Mouse (Mus musculus): ENCODE results near the gene Id2. TPM values are rescaled to one million over a fixed set of nuclear protein-coding genes. Genes with fewer than 3 reads are reported as not detected.

Gene Id2
- polyA plus RNA-seq, 1 experiment from 2014 or later = 518 TPM

- Histone ChIP-seq H3K4me3 (replicated peaks) (no peak overlapping the region), H3K9me3 (replicated peaks) (no peaks in the 10 kb centered on the region), H3K4me2 (no peak overlapping the region), H3K27me3 (no peaks in the 10 kb centered on the region), H3K4me1 (peaks cover 56% of the 10 kb centered on the region), H3K9ac (no peak overlapping the region), H3K27ac (no peak overlapping the region), H3K36me3 (no peaks in the 10 kb centered on the region)
- 0 out of 2 replicates have a peak, but pooled peaks have one; percentile 31 for ATAC-seq (replicated peaks; ENCODE audit: low FRiP score)
- WGBS = 28% methylated on average over 19 of the region's 19 CpGs
Observed at GRCm38 (mm10) chr12:25124431-25125238, 27.7 kb upstream of the Id2 start.

GRCm38 (mm10) chr12:25120753-25121152, 23.8 kb upstream of the Id2 start:
- no peak overlapping the region for H3K4me3 ChIP-seq (replicated peaks)
- H3K27ac ChIP-seq = no peak overlapping the region
- peaks cover 31% of the 10 kb centered on the region for H3K4me1 ChIP-seq
- no peak for ATAC-seq (replicated peaks; ENCODE audit: low FRiP score)
- no peaks in the 10 kb centered on the region for H3K36me3 ChIP-seq
- no peak overlapping the region for H3K9ac ChIP-seq
- H3K27me3 ChIP-seq = no peaks in the 10 kb centered on the region
- no peak overlapping the region for H3K4me2 ChIP-seq
- WGBS = 94% methylated on average over 4 of the region's 4 CpGs
- H3K9me3 ChIP-seq (replicated peaks) = no peaks in the 10 kb centered on the region

- peaks cover 16% of the 10 kb centered on the region for H3K4me1 ChIP-seq
- ATAC-seq (replicated peaks; ENCODE audit: low FRiP score) = peak; percentile 72
- peak overlapping the region; percentile 34 for H3K27ac ChIP-seq
- H3K36me3 ChIP-seq = no peaks in the 10 kb centered on the region
- no peak overlapping the region for H3K4me2 ChIP-seq
- H3K27me3 ChIP-seq = no peaks in the 10 kb centered on the region
- H3K9me3 ChIP-seq (replicated peaks) = no peaks in the 10 kb centered on the region
- no peak overlapping the region for H3K9ac ChIP-seq
- H3K4me3 ChIP-seq (replicated peaks) = no peak overlapping the region
- 41% methylated on average over 15 of the region's 15 CpGs for WGBS
Observed at GRCm38 (mm10) chr12:25119278-25119677, 22.3 kb upstream of the Id2 start.

GRCm38 (mm10) chr12:25117856-25118511, 21.0 kb upstream of the Id2 start:
- 72% methylated on average over 4 of the region's 4 CpGs for WGBS
- no peak overlapping the region for H3K4me2 ChIP-seq
- H3K4me3 ChIP-seq (replicated peaks) = no peak overlapping the region
- no peaks in the 10 kb centered on the region for H3K9me3 ChIP-seq (replicated peaks)
- ATAC-seq (replicated peaks; ENCODE audit: low FRiP score) = 0 out of 2 replicates have a peak, but pooled peaks have one; percentile 7
- no peak overlapping the region for H3K9ac ChIP-seq
- no peaks in the 10 kb centered on the region for H3K36me3 ChIP-seq
- 0 out of 2 replicates have a peak overlapping the region, but pooled peaks have one; percentile 34 for H3K27ac ChIP-seq
- H3K27me3 ChIP-seq = no peaks in the 10 kb centered on the region
- H3K4me1 ChIP-seq = peaks cover 12% of the 10 kb centered on the region

GRCm38 (mm10) chr12:25116126-25116525, 19.2 kb upstream of the Id2 start:
- WGBS = 94% methylated on average over 2 of the region's 2 CpGs
- no peaks in the 10 kb centered on the region for H3K36me3 ChIP-seq
- H3K4me1 ChIP-seq = peaks cover 12% of the 10 kb centered on the region
- H3K27me3 ChIP-seq = no peaks in the 10 kb centered on the region
- no peak overlapping the region for H3K27ac ChIP-seq
- H3K9ac ChIP-seq = no peak overlapping the region
- no peak overlapping the region for H3K4me2 ChIP-seq
- no peak overlapping the region for H3K4me3 ChIP-seq (replicated peaks)
- ATAC-seq (replicated peaks; ENCODE audit: low FRiP score) = no peak
- H3K9me3 ChIP-seq (replicated peaks) = no peaks in the 10 kb centered on the region

GRCm38 (mm10) chr12:25114426-25114825, 17.5 kb upstream of the Id2 start:
- H3K36me3 ChIP-seq = no peaks in the 10 kb centered on the region
- H3K9me3 ChIP-seq (replicated peaks) = no peaks in the 10 kb centered on the region
- 68% methylated on average over 1 of the region's 1 CpGs for WGBS
- no peak overlapping the region for H3K27ac ChIP-seq
- peaks cover 10% of the 10 kb centered on the region for H3K4me1 ChIP-seq
- no peak overlapping the region for H3K9ac ChIP-seq
- no peak overlapping the region for H3K4me2 ChIP-seq
- no peak for ATAC-seq (replicated peaks; ENCODE audit: low FRiP score)
- H3K27me3 ChIP-seq = no peaks in the 10 kb centered on the region
- no peak overlapping the region for H3K4me3 ChIP-seq (replicated peaks)

GRCm38 (mm10) chr12:25113357-25113756, 16.4 kb upstream of the Id2 start:
- Histone ChIP-seq H3K27me3 (no peaks in the 10 kb centered on the region), H3K9me3 (replicated peaks) (no peaks in the 10 kb centered on the region), H3K27ac (no peak overlapping the region), H3K36me3 (no peaks in the 10 kb centered on the region), H3K4me1 (no peaks in the 10 kb centered on the region), H3K4me2 (no peak overlapping the region), H3K4me3 (replicated peaks) (no peak overlapping the region), H3K9ac (no peak overlapping the region)
- WGBS = 83% methylated on average over 2 of the region's 2 CpGs
- ATAC-seq (replicated peaks; ENCODE audit: low FRiP score) = no peak

GRCm38 (mm10) chr12:25112806-25113205, 15.9 kb upstream of the Id2 start:
- no peak for ATAC-seq (replicated peaks; ENCODE audit: low FRiP score)

GRCm38 (mm10) chr12:25110682-25111078, 13.7 kb upstream of the Id2 start:
- Histone ChIP-seq H3K27me3 (no peaks in the 10 kb centered on the region), H3K4me3 (replicated peaks) (no peak overlapping the region), H3K4me2 (no peak overlapping the region), H3K27ac (no peak overlapping the region), H3K9me3 (replicated peaks) (no peaks in the 10 kb centered on the region), H3K9ac (no peak overlapping the region), H3K36me3 (no peaks in the 10 kb centered on the region), H3K4me1 (0 out of 2 replicates have a peak, but pooled peaks cover 2% of the 10 kb centered on the region)
- no peak for ATAC-seq (replicated peaks; ENCODE audit: low FRiP score)
- WGBS = 67% methylated on average over 7 of the region's 7 CpGs

More at GRCm38 (mm10) chr12:25112806-25113205, 15.9 kb upstream of the Id2 start:
- no peak overlapping the region for H3K27ac ChIP-seq
- no peak overlapping the region for H3K4me3 ChIP-seq (replicated peaks)
- H3K4me1 ChIP-seq = no peaks in the 10 kb centered on the region
- H3K36me3 ChIP-seq = no peaks in the 10 kb centered on the region
- H3K27me3 ChIP-seq = no peaks in the 10 kb centered on the region
- H3K4me2 ChIP-seq = no peak overlapping the region
- no peak overlapping the region for H3K9ac ChIP-seq
- H3K9me3 ChIP-seq (replicated peaks) = no peaks in the 10 kb centered on the region
- WGBS = 94% methylated on average over 2 of the region's 2 CpGs

GRCm38 (mm10) chr12:25109971-25110681, 13.2 kb upstream of the Id2 start:
- H3K4me1 ChIP-seq = 0 out of 2 replicates have a peak, but pooled peaks cover 2% of the 10 kb centered on the region
- H3K27ac ChIP-seq = no peak overlapping the region
- no peaks in the 10 kb centered on the region for H3K27me3 ChIP-seq
- no peaks in the 10 kb centered on the region for H3K9me3 ChIP-seq (replicated peaks)
- H3K4me2 ChIP-seq = no peak overlapping the region
- no peaks in the 10 kb centered on the region for H3K36me3 ChIP-seq
- no peak for ATAC-seq (replicated peaks; ENCODE audit: low FRiP score)
- WGBS = 54% methylated on average over 7 of the region's 7 CpGs
- no peak overlapping the region for H3K4me3 ChIP-seq (replicated peaks)
- H3K9ac ChIP-seq = no peak overlapping the region

- Histone ChIP-seq H3K4me3 (replicated peaks) (no peak overlapping the region), H3K36me3 (no peaks in the 10 kb centered on the region), H3K27ac (peak overlapping the region; percentile 2; the same call in 1 of the 2 replicates), H3K4me1 (peaks cover 10% of the 10 kb centered on the region), H3K27me3 (no peaks in the 10 kb centered on the region), H3K9me3 (replicated peaks) (no peaks in the 10 kb centered on the region), H3K4me2 (no peak overlapping the region), H3K9ac (no peak overlapping the region)
- peak; percentile 50 for ATAC-seq (replicated peaks; ENCODE audit: low FRiP score)
- WGBS = 66% methylated on average over 2 of the region's 2 CpGs
Observed at GRCm38 (mm10) chr12:25108865-25109264, 11.9 kb upstream of the Id2 start.

GRCm38 (mm10) chr12:25104541-25104940, 7.6 kb upstream of the Id2 start:
- H3K4me2 ChIP-seq = no peak overlapping the region
- no peak for ATAC-seq (replicated peaks; ENCODE audit: low FRiP score)

More at GRCm38 (mm10) chr12:25104541-25104940, 7.6 kb upstream of the Id2 start:
- Histone ChIP-seq H3K27ac (no peak overlapping the region), H3K9ac (no peak overlapping the region), H3K36me3 (no peaks in the 10 kb centered on the region), H3K27me3 (no peaks in the 10 kb centered on the region), H3K4me1 (peaks cover 37% of the 10 kb centered on the region), H3K4me3 (replicated peaks) (no peak overlapping the region), H3K9me3 (replicated peaks) (no peaks in the 10 kb centered on the region)
